Mouse (Mus musculus) C2C12 (cell line): ENCODE data around the gene Ccdc121.

ENCODE experiments used
- CTCF ChIP-seq: IDR thresholded peaks from one replicate; pipeline ENCODE4 v1.5.1; 2011; ENCODE audit not compliant: control insufficient read depth, insufficient read depth, insufficient read length
- FOSL1 ChIP-seq: IDR thresholded peaks from one replicate; pipeline ENCODE4 v1.8.0; 2011; ENCODE audit warnings: mild to moderate bottlenecking, low read length; ENCODE audit not compliant: poor library complexity, insufficient read depth, severe bottlenecking
- MAX ChIP-seq: IDR thresholded peaks from one replicate; pipeline ENCODE4 v1.6.1; 2011; ENCODE audit warnings: mild to moderate bottlenecking, control low read depth
- MYOD1 ChIP-seq: IDR thresholded peaks from one replicate; pipeline ENCODE4 v1.6.1; 2011; ENCODE audit warnings: low read depth; ENCODE audit not compliant: control insufficient read depth, insufficient read length
- MYOG ChIP-seq: IDR thresholded peaks from one replicate; pipeline ENCODE4 v1.6.1; 2011; ENCODE audit not compliant: control insufficient read depth, insufficient read length; ENCODE audit errors: extremely low read depth
- USF1 ChIP-seq: IDR thresholded peaks from one replicate; pipeline ENCODE4 v1.6.1; 2011; ENCODE audit warnings: low read depth, mild to moderate bottlenecking, control low read depth, moderate library complexity

GRCm38 (mm10) chr1:181465027-181465426 lies 46.2 kb downstream of the Ccdc121 start:
- TF ChIP-seq CTCF (peak; percentile 62), MAX (no peak), FOSL1 (no peak), MYOG (no peak), USF1 (no peak), MYOD1 (no peak)
